Mouse (Mus musculus) bone marrow, adult 2 months (tissue): ENCODE results near the gene Zfp354b. TPM values are rescaled to one million over a fixed set of nuclear protein-coding genes. Genes with fewer than 3 reads are reported as not detected.

Source experiments
- H3K27ac ChIP-seq: fragments of 200-500 bp; 2 replicates; pipeline ENCODE4 v1.5.1; 2012; ENCODE audit warnings: low read depth, mild to moderate bottlenecking, control low read depth, inconsistent platforms, low read length; ENCODE audit not compliant: control insufficient read depth, poor library complexity, insufficient read depth
- H3K4me1 ChIP-seq: fragments of 200-500 bp; 2 replicates; pipeline ENCODE4 v1.6.1; 2011; ENCODE audit warnings: low read length; ENCODE audit not compliant: control insufficient read depth, insufficient read depth
- H3K4me3 ChIP-seq: fragments of 200-500 bp; replicated peaks from 2 replicates; pipeline ENCODE3; 2011; ENCODE audit warnings: mild to moderate bottlenecking, low read depth, low read length, control low read depth; ENCODE audit not compliant: control insufficient read depth
- CTCF ChIP-seq: fragments of 200-500 bp; IDR thresholded peaks from 2 replicates; pipeline ENCODE4 v1.5.1; 2011; ENCODE audit warnings: low read length, control low read depth; ENCODE audit not compliant: control insufficient read depth, insufficient read depth
- POLR2A ChIP-seq: fragments of 200-500 bp; IDR thresholded peaks from 2 replicates; pipeline ENCODE4 v1.6.1; 2011; ENCODE audit warnings: low read depth, mild to moderate bottlenecking, control low read depth, low read length, borderline replicate concordance; ENCODE audit not compliant: control insufficient read depth
- WGBS: fragments of 180-500 bp; shearing (Covaris S2); methylation state at CpG from one replicate; pipeline ENCODE4 v1.1.7; 2018; 5-methylcytosine and 5-hydroxymethylcytosine counted together
- polyA plus RNA-seq: library from polyadenylated mRNA; stranded (reverse); fragments of >200 nt; gene quantifications from 2 replicates; pipeline ENCODE4 v1.2.4, GENCODE M21; 2011; ENCODE audit warnings: low replicate concordance; ENCODE audit not compliant: missing spikeins, insufficient read depth, insufficient read length

The Zfp354b gene
- polyA plus RNA-seq: not detected in 2 replicates

- peak within 1 kb of the TSS; percentile 59 for H3K4me3 ChIP-seq
- H3K4me1 ChIP-seq: no peaks in the 10 kb centered on the region; the same call in 1 of the 2 replicates
- TF ChIP-seq CTCF (no peak), POLR2A (no peak)
- H3K27ac ChIP-seq: peak within 1 kb of the TSS; percentile 27; the same call in 1 of the 2 replicates
- under 1% methylated on average over 18 of the region's 18 CpGs for WGBS
These were observed at the start of gene Zfp354b for GRCm38 (mm10) chr11:50931451-50931866. Gene Zfp354b (minus strand): TSS chr11:50931633.

GRCm38 (mm10) chr11:50977216-50977615 is 45.8 kb upstream of the Zfp354b start:
- H3K4me1 ChIP-seq: no peaks in the 10 kb centered on the region
- H3K27ac ChIP-seq: no peak overlapping the region
- H3K4me3 ChIP-seq: no peak overlapping the region
- TF ChIP-seq CTCF (no peak), POLR2A (no peak)
- 73% methylated on average over 4 of the region's 4 CpGs for WGBS

- no peak within 1 kb of the TSS for H3K27ac ChIP-seq
- no peaks in the 10 kb centered on the region for H3K4me1 ChIP-seq
- TF ChIP-seq CTCF: no peak
- no peak for TF ChIP-seq POLR2A
- WGBS: 85% methylated on average over 11 of the region's 11 CpGs
- H3K4me3 ChIP-seq: no peak within 1 kb of the TSS
These were observed 34.8 kb upstream of the Zfp354b start, which contains the start of gene Olfr1378 for GRCm38 (mm10) chr11:50966230-50966629. Gene Olfr1378 (plus strand): TSS chr11:50966530.

GRCm38 (mm10) chr11:50964886-50965285 is 33.5 kb upstream of the Zfp354b start:
- Histone ChIP-seq H3K4me3 (no peak overlapping the region), H3K27ac (no peak overlapping the region), H3K4me1 (no peaks in the 10 kb centered on the region)
- 2% methylated on average over 2 of the region's 2 CpGs for WGBS
- TF ChIP-seq CTCF (no peak), POLR2A (no peak)

GRCm38 (mm10) chr11:50953665-50954064 is 22.2 kb upstream of the Zfp354b start, which contains the start of gene Prop1:
Gene Prop1 (minus strand): TSS chr11:50953765.
- Histone ChIP-seq H3K4me3 (no peak within 1 kb of the TSS), H3K27ac (no peak within 1 kb of the TSS), H3K4me1 (no peaks in the 10 kb centered on the region)
- 82% methylated on average over 6 of the region's 6 CpGs for WGBS
- TF ChIP-seq CTCF: no peak
- TF ChIP-seq POLR2A: no peak

GRCm38 (mm10) chr11:50952290-50952689 is 20.9 kb upstream of the Zfp354b start:
- Histone ChIP-seq H3K27ac (no peak overlapping the region), H3K4me3 (no peak overlapping the region), H3K4me1 (no peaks in the 10 kb centered on the region)
- TF ChIP-seq POLR2A: no peak
- no peak for TF ChIP-seq CTCF
- WGBS: 41% methylated on average over 14 of the region's 14 CpGs

- no peak within 1 kb of the TSS for H3K27ac ChIP-seq
- H3K4me1 ChIP-seq: no peaks in the 10 kb centered on the region
- H3K4me3 ChIP-seq: no peak within 1 kb of the TSS
- WGBS: 79% methylated on average over 14 of the region's 14 CpGs
- TF ChIP-seq CTCF (no peak), POLR2A (no peak)
These were observed 12.1 kb upstream of the Zfp354b start, which contains the start of gene 4933414I15Rik for GRCm38 (mm10) chr11:50943506-50943905. Gene 4933414I15Rik (minus strand): TSS chr11:50943765.

GRCm38 (mm10) chr11:50942386-50942785 is 11.0 kb upstream of the Zfp354b start:
- Histone ChIP-seq H3K27ac (no peak overlapping the region), H3K4me3 (no peak overlapping the region), H3K4me1 (no peaks in the 10 kb centered on the region)
- WGBS: 61% methylated on average over 12 of the region's 12 CpGs
- TF ChIP-seq CTCF: no peak
- TF ChIP-seq POLR2A: no peak

- WGBS: 33% methylated on average over 14 of the region's 14 CpGs
- no peak overlapping the region for H3K27ac ChIP-seq
- H3K4me3 ChIP-seq: no peak overlapping the region
- TF ChIP-seq POLR2A: no peak
- peak; percentile 55 for TF ChIP-seq CTCF
- H3K4me1 ChIP-seq: no peaks in the 10 kb centered on the region
These were observed 8.4 kb upstream of the Zfp354b start for GRCm38 (mm10) chr11:50939621-50940366.
